Mouse (Mus musculus) forebrain, embryonic 10.5 days (tissue): ENCODE results near the gene 4930402F06Rik. TPM values are rescaled to one million over a fixed set of nuclear protein-coding genes. Genes with fewer than 3 reads are reported as not detected.

Experiments used
- DNase-seq: peaks from one replicate; pipeline ENCODE4 v3.0.0-alpha.2; 2017; ENCODE audit warnings: low spot score; ENCODE audit errors: extremely low spot score
- H3K27ac ChIP-seq: fragments of 300-500 bp; sonication (generic); 2 replicates; pipeline ENCODE4 v1.5.1; 2016; ENCODE audit warnings: mild to moderate bottlenecking
- H3K27me3 ChIP-seq: fragments of 300-500 bp; sonication (generic); 2 replicates; pipeline ENCODE4 v1.6.1; 2016; ENCODE audit warnings: mild to moderate bottlenecking; ENCODE audit not compliant: poor library complexity, severe bottlenecking
- H3K36me3 ChIP-seq: fragments of 300-500 bp; sonication (generic); replicated peaks from 2 replicates; pipeline ENCODE4 v1.6.1; 2016; ENCODE audit warnings: mild to moderate bottlenecking, moderate library complexity
- H3K4me1 ChIP-seq: fragments of 300-500 bp; sonication (generic); 2 replicates; pipeline ENCODE4 v1.6.1; 2016
- H3K4me3 ChIP-seq: fragments of 300-500 bp; sonication (generic); 2 replicates; pipeline ENCODE4 v1.5.1; 2016; ENCODE audit warnings: mild to moderate bottlenecking, moderate library complexity
- H3K9me3 ChIP-seq: fragments of 300-500 bp; sonication (generic); 2 replicates; pipeline ENCODE4 v1.6.1; 2016; ENCODE audit warnings: mild to moderate bottlenecking, moderate library complexity
- WGBS: fragments of 180-500 bp; shearing (Covaris S2); methylation state at CpG from one replicate; pipeline ENCODE4 v1.1.7; 2016; 5-methylcytosine and 5-hydroxymethylcytosine counted together
- polyA plus RNA-seq: library from polyadenylated mRNA; unstranded; fragments of >200 nt; fragmentation: Nextera tagmentation; extraction: Ambion mirVana; gene quantifications from 2 replicates; pipeline ENCODE4 v1.2.1, GENCODE M21; 2016

The 4930402F06Rik gene
- polyA plus RNA-seq: not detected in 2 replicates

GRCm38 (mm10) chr2:35397096-35397495 lies at the start of gene 4930402F06Rik:
TSS of gene 4930402F06Rik (minus strand) at chr2:35397175.
- no peak within 1 kb of the TSS for H3K4me3 ChIP-seq
- DNase-seq: no peak
- H3K9me3 ChIP-seq: no peaks in the 10 kb centered on the region
- WGBS: 84% methylated on average over 5 of the region's 5 CpGs
- no peaks in the 10 kb centered on the region for H3K4me1 ChIP-seq
- no peak within 1 kb of the TSS for H3K27ac ChIP-seq
- no peaks in the 10 kb centered on the region for H3K36me3 ChIP-seq
- H3K27me3 ChIP-seq: no peaks in the 10 kb centered on the region

- Histone ChIP-seq H3K9me3 (no peaks in the 10 kb centered on the region), H3K27me3 (no peaks in the 10 kb centered on the region), H3K4me3 (no peak overlapping the region), H3K27ac (peak overlapping the region; percentile 2), H3K4me1 (peaks cover 50% of the 10 kb centered on the region), H3K36me3 (no peaks in the 10 kb centered on the region)
- WGBS: 84% methylated on average over 5 of the region's 5 CpGs
- DNase-seq: no peak
These were observed 49.3 kb upstream of the 4930402F06Rik start for GRCm38 (mm10) chr2:35446300-35446699.

GRCm38 (mm10) chr2:35445610-35446009 lies 48.6 kb upstream of the 4930402F06Rik start:
- Histone ChIP-seq H3K4me3 (no peak overlapping the region), H3K9me3 (no peaks in the 10 kb centered on the region), H3K27me3 (no peaks in the 10 kb centered on the region), H3K36me3 (no peaks in the 10 kb centered on the region), H3K27ac (no peak overlapping the region), H3K4me1 (peaks cover 45% of the 10 kb centered on the region)
- 89% methylated on average over 7 of the region's 7 CpGs for WGBS
- no peak for DNase-seq

- no peaks in the 10 kb centered on the region for H3K27me3 ChIP-seq
- DNase-seq: no peak
- H3K27ac ChIP-seq: no peak overlapping the region
- H3K4me3 ChIP-seq: no peak overlapping the region
- peaks cover 43% of the 10 kb centered on the region for H3K4me1 ChIP-seq
- no peaks in the 10 kb centered on the region for H3K36me3 ChIP-seq
- H3K9me3 ChIP-seq: no peaks in the 10 kb centered on the region
- 83% methylated on average over 6 of the region's 6 CpGs for WGBS
These were observed 47.8 kb upstream of the 4930402F06Rik start for GRCm38 (mm10) chr2:35444764-35445262.

GRCm38 (mm10) chr2:35443981-35444763 lies 47.2 kb upstream of the 4930402F06Rik start:
- no peaks in the 10 kb centered on the region for H3K36me3 ChIP-seq
- H3K4me1 ChIP-seq: peaks cover 37% of the 10 kb centered on the region
- no peak for DNase-seq
- no peak overlapping the region for H3K4me3 ChIP-seq
- 78% methylated on average over 16 of the region's 16 CpGs for WGBS
- H3K27ac ChIP-seq: no peak overlapping the region
- H3K27me3 ChIP-seq: no peaks in the 10 kb centered on the region
- no peaks in the 10 kb centered on the region for H3K9me3 ChIP-seq

GRCm38 (mm10) chr2:35443325-35443724 lies 46.4 kb upstream of the 4930402F06Rik start:
- Histone ChIP-seq H3K4me3 (no peak overlapping the region), H3K27me3 (no peaks in the 10 kb centered on the region), H3K27ac (no peak overlapping the region), H3K36me3 (no peaks in the 10 kb centered on the region), H3K9me3 (no peaks in the 10 kb centered on the region), H3K4me1 (peaks cover 28% of the 10 kb centered on the region)
- 81% methylated on average over 5 of the region's 5 CpGs for WGBS
- DNase-seq: no peak

GRCm38 (mm10) chr2:35442079-35442478 lies 45.1 kb upstream of the 4930402F06Rik start:
- 92% methylated on average over 6 of the region's 6 CpGs for WGBS
- no peaks in the 10 kb centered on the region for H3K27me3 ChIP-seq
- no peak overlapping the region for H3K4me3 ChIP-seq
- DNase-seq: no peak
- peaks cover 18% of the 10 kb centered on the region for H3K4me1 ChIP-seq
- H3K27ac ChIP-seq: no peak overlapping the region
- H3K9me3 ChIP-seq: no peaks in the 10 kb centered on the region
- H3K36me3 ChIP-seq: no peaks in the 10 kb centered on the region

- no peaks in the 10 kb centered on the region for H3K27me3 ChIP-seq
- 89% methylated on average over 6 of the region's 6 CpGs for WGBS
- H3K27ac ChIP-seq: no peak overlapping the region
- H3K4me1 ChIP-seq: peaks cover 13% of the 10 kb centered on the region
- no peak for DNase-seq
- H3K9me3 ChIP-seq: no peaks in the 10 kb centered on the region
- H3K36me3 ChIP-seq: no peaks in the 10 kb centered on the region
- H3K4me3 ChIP-seq: no peak overlapping the region
These were observed 44.4 kb upstream of the 4930402F06Rik start for GRCm38 (mm10) chr2:35441419-35441818.

GRCm38 (mm10) chr2:35440480-35440879 lies 43.5 kb upstream of the 4930402F06Rik start:
- DNase-seq: no peak
- 84% methylated on average over 3 of the region's 3 CpGs for WGBS
- H3K4me3 ChIP-seq: no peak overlapping the region
- no peaks in the 10 kb centered on the region for H3K36me3 ChIP-seq
- no peaks in the 10 kb centered on the region for H3K9me3 ChIP-seq
- peaks cover 6% of the 10 kb centered on the region; the same call in 1 of the 2 replicates for H3K4me1 ChIP-seq
- H3K27me3 ChIP-seq: no peaks in the 10 kb centered on the region
- no peak overlapping the region for H3K27ac ChIP-seq

GRCm38 (mm10) chr2:35437796-35438195 lies 40.8 kb upstream of the 4930402F06Rik start:
- no peaks in the 10 kb centered on the region for H3K9me3 ChIP-seq
- no peak for DNase-seq
- no peak overlapping the region for H3K4me3 ChIP-seq
- H3K27ac ChIP-seq: no peak overlapping the region
- H3K36me3 ChIP-seq: no peaks in the 10 kb centered on the region
- H3K4me1 ChIP-seq: peaks cover 14% of the 10 kb centered on the region
- no peaks in the 10 kb centered on the region for H3K27me3 ChIP-seq
- WGBS: 93% methylated on average over 2 of the region's 2 CpGs

GRCm38 (mm10) chr2:35434576-35435123 lies 37.7 kb upstream of the 4930402F06Rik start:
- H3K4me3 ChIP-seq: no peak overlapping the region
- no peaks in the 10 kb centered on the region for H3K9me3 ChIP-seq
- no peaks in the 10 kb centered on the region for H3K27me3 ChIP-seq
- no peaks in the 10 kb centered on the region for H3K36me3 ChIP-seq
- 0 out of 2 replicates have a peak overlapping the region, but pooled peaks have one; percentile 15 for H3K27ac ChIP-seq
- 84% methylated on average over 6 of the region's 6 CpGs for WGBS
- H3K4me1 ChIP-seq: peaks cover 31% of the 10 kb centered on the region
- DNase-seq: no peak

GRCm38 (mm10) chr2:35433428-35433827 lies 36.5 kb upstream of the 4930402F06Rik start:
- H3K27ac ChIP-seq: no peak overlapping the region
- no peaks in the 10 kb centered on the region for H3K9me3 ChIP-seq
- H3K27me3 ChIP-seq: no peaks in the 10 kb centered on the region
- peaks cover 33% of the 10 kb centered on the region for H3K4me1 ChIP-seq
- no peak for DNase-seq
- WGBS: 72% methylated on average over 4 of the region's 4 CpGs
- no peak overlapping the region for H3K4me3 ChIP-seq
- H3K36me3 ChIP-seq: no peaks in the 10 kb centered on the region

GRCm38 (mm10) chr2:35432472-35432871 lies 35.5 kb upstream of the 4930402F06Rik start:
- Histone ChIP-seq H3K4me1 (peaks cover 38% of the 10 kb centered on the region), H3K9me3 (no peaks in the 10 kb centered on the region), H3K4me3 (0 out of 2 replicates have a peak overlapping the region, but pooled peaks have one; percentile 0), H3K27me3 (no peaks in the 10 kb centered on the region), H3K36me3 (no peaks in the 10 kb centered on the region), H3K27ac (peak overlapping the region; percentile 31; the same call in 1 of the 2 replicates)
- 55% methylated on average over 7 of the region's 7 CpGs for WGBS
- DNase-seq: no peak
